Mouse (Mus musculus) gastrocnemius, postnatal 14 days (tissue): Measurements from ENCODE around the gene Snrnp25. TPM values are rescaled to one million over a fixed set of nuclear protein-coding genes. Genes with fewer than 3 reads are reported as not detected.

Experiments
- total RNA-seq, 2 experiments: library from RNA; stranded (reverse); gene quantifications; 2 replicates each; pipeline ENCODE4 v1.2.3; 2021

Gene Snrnp25
- total RNA-seq, 2 experiments from 2014 or later = 8.6 to 8.9 TPM

Other genes with a start within 250 kb of the Snrnp25 start
- not detected for gene 4930524B15Rik, start 239.8 kb upstream of the Snrnp25 start, total RNA-seq
- under 1 TPM; 0.40 to 0.68 TPM for gene Nsg2, start 205.0 kb upstream of the Snrnp25 start, total RNA-seq
- gene Il9r, start 5.1 kb upstream of the Snrnp25 start, total RNA-seq = under 1 TPM in 1 of 2 experiments, not detected in 1; 0.31 TPM
- gene Rhbdf1, start 16.9 kb downstream of the Snrnp25 start, total RNA-seq = 10 to 100 TPM; 18.4 to 24.4 TPM
- gene Mpg, start 21.1 kb downstream of the Snrnp25 start, total RNA-seq = 1 to 10 TPM; 7.9 to 9.6 TPM
- gene Nprl3, start 62.3 kb downstream of the Snrnp25 start, total RNA-seq = 10 to 100 TPM; 17.8 to 19.2 TPM
- gene Hba-x, start 71.0 kb downstream of the Snrnp25 start, total RNA-seq = not detected
- gene Hba-a1, start 78.1 kb downstream of the Snrnp25 start, total RNA-seq = 1,000 to 10,000 TPM; 1,024 TPM
- gene Hbq1b, start 81.5 kb downstream of the Snrnp25 start, total RNA-seq = under 1 TPM in 1 of 2 experiments, not detected in 1; 0.41 TPM
- 100 to 1,000 TPM; 795 to 814 TPM for gene Hba-a2, start 91.1 kb downstream of the Snrnp25 start, total RNA-seq
- gene Hbq1a, start 94.7 kb downstream of the Snrnp25 start, total RNA-seq = not detected
- gene Sh3pxd2b, start 142.4 kb downstream of the Snrnp25 start, total RNA-seq = 10 to 100 TPM; 15.1 to 16.8 TPM
- 10 to 100 TPM; 18.9 to 21.4 TPM for gene Ubtd2, start 250.0 kb downstream of the Snrnp25 start, total RNA-seq